In genomic region chr6:34388420-34389156, GRCm38 (mm10) we compare ENCODE assay signal across 30 mouse cellular contexts. TPM values are rescaled to one million over a fixed set of nuclear protein-coding genes. Genes with fewer than 3 reads are reported as not detected.
A peak's percentile ranks its signal among the peaks of the same experiment; 100 is the strongest.
DNase-seq lines count a peak whose midpoint lies in the region; ATAC-seq and TF ChIP-seq lines count a peak whose summit lies in the region.
"Had no signal": no experiment of that assay in that cellular context is flagged by ENCODE, and none has a peak within 500 bp of the region (broad histone marks: within the 10 kb centered on the region; RNA-seq: fewer than 3 reads in every experiment).

No protein-coding gene starts in this region.

- no peaks in the 10 kb centered on the region for H3K4me1 ChIP-seq in hindbrain, postnatal 0 days (ENCODE audit: insufficient read depth, low read length)
- H3K4me1 ChIP-seq in hindbrain, embryonic 10.5 days (replicated peaks): peaks cover 20% of the 10 kb centered on the region; the same call in 1 of the 2 replicates

- peak; percentile 8 for DNase-seq in hindbrain, postnatal 0 days (ENCODE audit: low spot score)
- DNase-seq in hindbrain, embryonic 10.5 days (ENCODE audit: low spot score): no peak
- DNase-seq in MN1 (ENCODE audit: low spot score): peak; percentile 40
- peak; percentile 19 for DNase-seq in retina, postnatal 7 days (ENCODE audit: low read depth, low spot score)
- no peak for DNase-seq in gastrocnemius, adult 18-20 months (ENCODE audit: low spot score)
- DNase-seq in frontal cortex, postnatal 10 days (ENCODE audit: low spot score in 2 of 2): no peak
- DNase-seq: adrenal gland, adult 2 months; adrenal gland, postnatal 25 days; B cell, adult 2 months; cerebellum, adult 11-12 months; cerebellum, adult 8-10 months; cerebellum, postnatal 10 days; cerebellum, postnatal 36 days; embryo, embryonic 11 days; forebrain, postnatal 0 days; gastrocnemius, postnatal 10 days; gastrocnemius, postnatal 36 days had no signal

- peaks cover 4% of the 10 kb centered on the region; the same call in 1 of the 2 replicates for H3K9me3 ChIP-seq in hindbrain, postnatal 0 days (ENCODE audit: low read length)
- H3K9me3 ChIP-seq in hindbrain, embryonic 10.5 days: peaks cover 7% of the 10 kb centered on the region
- H3K9me3 ChIP-seq: embryonic facial prominence, embryonic 15.5 days; G1E had no signal

- peaks cover 9% of the 10 kb centered on the region for H3K79me2 ChIP-seq in myocyte (ENCODE audit: control insufficient read depth, insufficient read depth)

- no peak overlapping the region for H3K4me2 ChIP-seq in hindbrain, postnatal 0 days (ENCODE audit: low read depth, low read length)
- peak overlapping the region; percentile 30 for H3K4me2 ChIP-seq in myocyte (ENCODE audit: low read depth)
- H3K4me2 ChIP-seq: embryonic facial prominence, embryonic 15.5 days; heart, embryonic 11.5 days; hindbrain, embryonic 13.5 days had no signal

- no peak overlapping the region for H3K27ac ChIP-seq in hindbrain, postnatal 0 days
- H3K27ac ChIP-seq in hindbrain, embryonic 10.5 days: no peak overlapping the region
- H3K27ac ChIP-seq: embryonic facial prominence, embryonic 15.5 days; hindbrain, embryonic 13.5 days had no signal

- TF ChIP-seq POLR2A in myocyte (IDR thresholded peaks at IDR 0.05; ENCODE audit: insufficient read length, low read depth): no peak

- H3K4me3 ChIP-seq in hindbrain, postnatal 0 days (ENCODE audit: low read length): no peak overlapping the region
- H3K4me3 ChIP-seq in hindbrain, embryonic 10.5 days: no peak overlapping the region
- no peak overlapping the region for H3K4me3 ChIP-seq in myocyte
- H3K4me3 ChIP-seq: embryonic facial prominence, embryonic 15.5 days; hindbrain, embryonic 13.5 days had no signal

- H3K36me3 ChIP-seq in hindbrain, postnatal 0 days (ENCODE audit: insufficient read depth, low read length): no peaks in the 10 kb centered on the region
- H3K36me3 ChIP-seq in hindbrain, embryonic 10.5 days: peaks cover 43% of the 10 kb centered on the region
- H3K36me3 ChIP-seq in myocyte (ENCODE audit: control insufficient read depth, insufficient read depth): peaks cover 39% of the 10 kb centered on the region

- no peaks in the 10 kb centered on the region for H3K27me3 ChIP-seq in hindbrain, postnatal 0 days (ENCODE audit: insufficient read depth, low read length)
- no peaks in the 10 kb centered on the region for H3K27me3 ChIP-seq in hindbrain, embryonic 10.5 days (ENCODE audit: insufficient read depth, poor library complexity, severe bottlenecking)
- no peaks in the 10 kb centered on the region for H3K27me3 ChIP-seq in myocyte (ENCODE audit: control insufficient read depth, insufficient read depth, insufficient read length)
- H3K27me3 ChIP-seq: CH12.LX; embryonic facial prominence, embryonic 15.5 days had no signal

- ATAC-seq in hindbrain, postnatal 0 days: no peak
- ATAC-seq: forebrain, embryonic 14.5 days; forebrain, postnatal 0 days; hindbrain, embryonic 16.5 days; inflammation-experienced regulatory T-cells, adult 6 months had no signal

- no peak overlapping the region for H3ac ChIP-seq in myocyte (ENCODE audit: control insufficient read depth, insufficient read length)

- WGBS in hindbrain, postnatal 0 days: 75% methylated on average over 4 of the region's 4 CpGs
- WGBS in hindbrain, embryonic 10.5 days: 88% methylated on average over 4 of the region's 4 CpGs

- H3K9ac ChIP-seq in hindbrain, postnatal 0 days (replicated peaks; ENCODE audit: low read length): no peak overlapping the region
- H3K9ac ChIP-seq: embryonic facial prominence, embryonic 15.5 days; forebrain, postnatal 0 days; hindbrain, embryonic 13.5 days had no signal

- TF ChIP-seq CTCF in hindbrain, postnatal 0 days (IDR thresholded peaks at IDR 0.05; ENCODE audit: low read depth): no peak

TF ChIP-seq in myocyte, 11 proteins besides CTCF, POLR2A, EP300 and RAD21:
- peak; percentile 51 to 77 (median 56) for TF ChIP-seq MYOD1 (IDR thresholded peaks at IDR 0.05; ENCODE audit: control insufficient read depth in 1 of 3, insufficient read length in 2 of 3, low read depth in 2 of 3)
- no peak for TF ChIP-seq CEBPB (IDR thresholded peaks at IDR 0.05; ENCODE audit: insufficient read depth, poor library complexity, severe bottlenecking)
- TF ChIP-seq REST (IDR thresholded peaks at IDR 0.05; ENCODE audit: insufficient read depth, insufficient read length): no peak
- no peak for TF ChIP-seq MAX (IDR thresholded peaks at IDR 0.05; ENCODE audit: low read depth)
- TF ChIP-seq SRF (IDR thresholded peaks at IDR 0.05; ENCODE audit: control insufficient read depth, insufficient read length, low read depth): no peak
- TF ChIP-seq USF1 (IDR thresholded peaks at IDR 0.05; ENCODE audit: low read depth): peak; percentile 52
- peak; percentile 68 for TF ChIP-seq TCF12 (IDR thresholded peaks at IDR 0.05; ENCODE audit: insufficient read depth, poor library complexity, severe bottlenecking)
- peak in 2 of 3 experiments; percentile 46 to 57 for TF ChIP-seq MYOG (IDR thresholded peaks at IDR 0.05; ENCODE audit: control insufficient read depth in 1 of 3, insufficient read depth in 1 of 3, insufficient read length in 2 of 3, low read depth in 2 of 3)
- TF ChIP-seq POLR2AphosphoS2 (IDR thresholded peaks at IDR 0.05; ENCODE audit: insufficient read length, low read depth): no peak
- no peak for TF ChIP-seq E2F4 (IDR thresholded peaks at IDR 0.05; ENCODE audit: insufficient read depth)
- TF ChIP-seq TCF3 (IDR thresholded peaks at IDR 0.05; ENCODE audit: insufficient read length, low read depth): peak; percentile 33

RNA-seq across cellular contexts. Expression of gene Akr1b10, which starts 4.6 kb away (rescaled TPM):
- 16.4 and 17.2 TPM in 2 replicates for total RNA-seq in hindbrain, postnatal 0 days (2014; rRNA removed)
- polyA plus RNA-seq in hindbrain, postnatal 0 days (2015; fragmentation: Nextera tagmentation; extraction: Ambion mirVana): 22.0 and 25.1 TPM in 2 replicates
- polyA plus RNA-seq in hindbrain, embryonic 10.5 days (2016; fragmentation: Nextera tagmentation; extraction: Ambion mirVana): 16.7 and 18.7 TPM in 2 replicates
- 38.2 TPM for polyA plus RNA-seq in myocyte (2012; fragmentation: generic; extraction: Trizol)
- total RNA-seq in gastrocnemius, adult 18-20 months (2021): 10 to 100 TPM; 53.7 to 55.5 TPM

RNA-seq across cellular contexts. Expression of gene Akr1b7, which starts 23.5 kb away (rescaled TPM):
- not detected in 2 replicates for total RNA-seq in hindbrain, postnatal 0 days (2014; rRNA removed)
- 0.14 TPM in 1 of 2 replicates, not detected in the other for polyA plus RNA-seq in hindbrain, postnatal 0 days (2015; fragmentation: Nextera tagmentation; extraction: Ambion mirVana)
- polyA plus RNA-seq in hindbrain, embryonic 10.5 days (2016; fragmentation: Nextera tagmentation; extraction: Ambion mirVana): not detected in 2 replicates
- 19.4 TPM for polyA plus RNA-seq in myocyte (2012; fragmentation: generic; extraction: Trizol)
- not detected for total RNA-seq in gastrocnemius, adult 18-20 months (2021)
- total RNA-seq: forebrain, postnatal 0 days; G1E; gastrocnemius, postnatal 10 days; gastrocnemius, postnatal 36 days; heart, postnatal 25 days; hematopoietic stem cell, adult 5-6 weeks had no signal
- polyA plus RNA-seq: embryonic facial prominence, embryonic 11.5 days; embryonic facial prominence, embryonic 15.5 days; forebrain, embryonic 11.5 days; forebrain, embryonic 14.5 days; G1E; hindbrain, embryonic 13.5 days; inflammation-experienced regulatory T-cells, adult 6 months had no signal

RNA-seq across cellular contexts. Expression of gene Akr1b8, which starts 34.7 kb away (rescaled TPM):
- 1.6 and 2.0 TPM in 2 replicates for total RNA-seq in hindbrain, postnatal 0 days (2014; rRNA removed)
- polyA plus RNA-seq in hindbrain, postnatal 0 days (2015; fragmentation: Nextera tagmentation; extraction: Ambion mirVana): 3.2 and 3.8 TPM in 2 replicates
- 27.2 and 29.1 TPM in 2 replicates for polyA plus RNA-seq in hindbrain, embryonic 10.5 days (2016; fragmentation: Nextera tagmentation; extraction: Ambion mirVana)
- 167 TPM for polyA plus RNA-seq in myocyte (2012; fragmentation: generic; extraction: Trizol)
- total RNA-seq in gastrocnemius, adult 18-20 months (2021): 1 to 10 TPM; 2.6 TPM
- total RNA-seq: hematopoietic stem cell, adult 5-6 weeks had no signal

Comparison
In these comparisons a context has a peak if more than half of its experiments do, and no peak if none do; other contexts are left out.
1. DNase-seq: peak in hindbrain, postnatal 0 days (single experiment), MN1 (single experiment) and retina, postnatal 7 days (single experiment); none in hindbrain, embryonic 10.5 days (single experiment), gastrocnemius, adult 18-20 months (single experiment) and frontal cortex, postnatal 10 days (0 of 2).
2. RNA of gene Akr1b7, which starts 23.5 kb away (polyA plus RNA-seq): 19.4 TPM in myocyte (single experiment); 0.14 TPM in hindbrain, postnatal 0 days and not detected in hindbrain, embryonic 10.5 days; every median in the first group is over 10 times any median in the second.